Mouse (Mus musculus) lung, postnatal 0 days (tissue): ENCODE results near the gene Pxk. TPM values are rescaled to one million over a fixed set of nuclear protein-coding genes. Genes with fewer than 3 reads are reported as not detected.

Experiments
- ATAC-seq: fragments of 200-750 bp; cut with Nextera tagmentation; 2 replicates; pipeline ENCODE4 v1.8.0; 2017; ENCODE audit warnings: moderate library complexity
- DNase-seq: peaks from one replicate; pipeline ENCODE4 v3.0.0-alpha.2; 2016; ENCODE audit warnings: low spot score
- H3K27ac ChIP-seq: fragments of 300-500 bp; sonication (generic); 2 replicates; pipeline ENCODE4 v1.5.1; 2014; ENCODE audit warnings: antibody characterized with exemption, mild to moderate bottlenecking, low read length, mixed read lengths
- H3K27me3 ChIP-seq: fragments of 300-500 bp; sonication (generic); replicated peaks from 2 replicates; pipeline ENCODE4 v1.6.1; 2014; ENCODE audit warnings: low read length, mixed read lengths; ENCODE audit not compliant: insufficient read depth
- H3K36me3 ChIP-seq: fragments of 300-500 bp; sonication (generic); 2 replicates; pipeline ENCODE4 v1.6.1; 2014; ENCODE audit warnings: low read length, mixed read lengths; ENCODE audit not compliant: insufficient read depth
- H3K4me1 ChIP-seq: fragments of 300-500 bp; sonication (generic); 2 replicates; pipeline ENCODE4 v1.6.1; 2014; ENCODE audit warnings: antibody characterized with exemption, low read depth, low read length, mixed read lengths; ENCODE audit not compliant: insufficient read depth
- H3K4me2 ChIP-seq: fragments of 300-500 bp; sonication (generic); replicated peaks from 2 replicates; pipeline ENCODE4 v1.6.1; 2014; ENCODE audit warnings: low read depth, mild to moderate bottlenecking, low read length, moderate library complexity, mixed read lengths
- H3K4me3 ChIP-seq: fragments of 300-500 bp; sonication (generic); 2 replicates; pipeline ENCODE4 v1.5.1; 2014; ENCODE audit warnings: low read depth, low read length
- H3K9ac ChIP-seq: fragments of 300-500 bp; sonication (generic); replicated peaks from 2 replicates; pipeline ENCODE4 v1.6.1; 2014; ENCODE audit warnings: low read depth, mild to moderate bottlenecking
- H3K9me3 ChIP-seq: fragments of 300-500 bp; sonication (generic); 2 replicates; pipeline ENCODE4 v1.6.1; 2016; ENCODE audit warnings: low read length, mixed read lengths
- CTCF ChIP-seq: IDR thresholded peaks from 2 replicates; pipeline ENCODE4 v1.5.1; 2016; ENCODE audit warnings: antibody characterized with exemption, mild to moderate bottlenecking
- EP300 ChIP-seq: IDR thresholded peaks from 2 replicates; pipeline ENCODE4 v1.6.1; 2016; ENCODE audit warnings: antibody characterized with exemption, mild to moderate bottlenecking, control low read depth
- WGBS: fragments of 180-500 bp; shearing (Covaris S2); extraction: QIAGEN DNeasy Blood & Tissue Kit; methylation state at CpG from one replicate; pipeline ENCODE4 v1.1.7; 2014; 5-methylcytosine and 5-hydroxymethylcytosine counted together
- polyA plus RNA-seq: library from polyadenylated mRNA; unstranded; fragments of >200 nt; fragmentation: Nextera tagmentation; extraction: Ambion mirVana; gene quantifications from 2 replicates; pipeline ENCODE4 v1.2.1, GENCODE M21; 2015

Pxk gene
- polyA plus RNA-seq, 1 experiment from 2014 or later: 47.5 TPM

DNA sequence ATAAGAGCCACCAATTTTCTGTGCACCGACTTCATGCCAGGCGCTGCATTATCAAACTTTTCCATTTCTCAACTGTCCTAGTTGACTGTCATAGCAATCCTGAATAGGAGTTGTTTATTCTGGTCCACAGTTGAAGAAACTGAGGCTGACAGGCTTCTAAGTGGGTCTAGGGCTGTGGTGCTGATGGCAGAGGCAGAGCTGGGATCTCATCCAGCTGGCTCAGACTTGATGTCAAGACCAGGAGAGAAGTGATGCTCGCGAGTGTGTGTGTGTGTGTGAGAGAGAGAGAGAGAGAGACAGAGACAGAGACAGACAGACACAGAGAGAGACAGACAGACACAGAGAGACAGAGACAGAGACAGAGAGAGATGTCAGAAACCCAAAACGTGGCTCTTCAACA lies 102.8 kb downstream of the Pxk start:
- no peak overlapping the region for H3K4me2 ChIP-seq
- no peaks in the 10 kb centered on the region for H3K27me3 ChIP-seq
- H3K4me3 ChIP-seq: no peak overlapping the region
- H3K27ac ChIP-seq: no peak overlapping the region
- H3K9ac ChIP-seq: no peak overlapping the region
- H3K4me1 ChIP-seq: no peaks in the 10 kb centered on the region
- WGBS: 66% methylated on average over 5 of the region's 5 CpGs
- no peaks in the 10 kb centered on the region for H3K9me3 ChIP-seq
- no peak for TF ChIP-seq CTCF
- no peak for TF ChIP-seq EP300
- ATAC-seq (no peak), DNase-seq (no peak)
- no peaks in the 10 kb centered on the region for H3K36me3 ChIP-seq

DNA sequence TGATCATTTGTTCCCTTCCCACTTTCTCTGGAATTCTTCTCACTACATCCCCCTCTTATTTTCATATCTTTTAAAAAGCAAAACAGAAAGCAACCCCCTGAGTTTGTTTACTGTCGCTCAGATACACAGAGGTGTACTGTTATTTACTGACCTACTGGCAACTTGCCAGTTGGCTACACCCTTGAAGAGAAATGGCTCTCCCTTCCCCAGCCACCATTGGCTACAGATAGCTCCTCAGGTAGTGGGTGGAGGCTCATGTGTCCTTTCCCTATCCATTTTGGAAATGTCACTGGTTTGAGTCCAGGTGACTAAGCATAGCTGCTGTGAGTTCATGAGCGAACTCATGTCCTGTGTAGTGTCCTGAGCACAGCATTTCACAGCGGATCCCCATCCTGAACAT lies 103.7 kb downstream of the Pxk start:
- no peaks in the 10 kb centered on the region for H3K9me3 ChIP-seq
- WGBS: 75% methylated on average over 3 of the region's 3 CpGs

DNA sequence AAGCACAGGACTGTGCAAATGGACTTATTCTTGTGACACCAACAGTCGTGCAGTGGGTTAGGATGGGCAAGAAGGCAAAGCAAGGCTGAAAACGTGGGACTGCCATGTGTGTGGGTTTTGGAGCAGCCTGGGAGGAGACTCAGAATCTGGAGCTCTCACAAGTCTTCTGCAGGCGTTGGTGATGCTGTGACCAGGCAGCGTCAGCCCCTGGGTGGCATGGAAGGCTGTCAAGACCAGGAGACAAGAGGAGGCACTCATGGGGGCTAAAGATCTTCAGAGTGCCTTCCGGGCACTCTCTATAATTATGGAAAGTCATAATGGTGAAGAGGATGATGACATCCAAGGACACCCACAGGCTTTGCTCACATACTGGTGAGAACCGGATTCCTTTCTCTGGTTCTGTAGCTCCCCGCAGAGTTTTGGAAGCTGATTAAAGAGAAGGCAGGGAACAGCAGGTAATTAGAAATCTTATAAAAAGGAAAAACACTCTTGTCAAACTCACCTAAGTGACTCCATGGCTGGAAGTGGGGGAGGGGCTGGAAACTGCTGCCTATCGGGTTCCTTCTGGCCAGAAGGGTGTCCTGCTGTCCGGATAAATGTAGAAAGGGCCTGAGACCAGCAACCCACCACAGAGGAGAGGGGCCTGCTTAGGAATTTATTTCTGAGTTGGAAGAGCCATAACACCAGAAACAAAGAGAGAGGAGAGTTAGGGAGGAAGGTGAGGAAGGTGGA lies 108.3 kb downstream of the Pxk start:
- no peak overlapping the region for H3K4me3 ChIP-seq
- H3K9me3 ChIP-seq: no peaks in the 10 kb centered on the region
- WGBS: 45% methylated on average over 9 of the region's 9 CpGs
- H3K9ac ChIP-seq: no peak overlapping the region
- no peak overlapping the region for H3K27ac ChIP-seq
- no peak overlapping the region for H3K4me2 ChIP-seq
- DNase-seq (no peak), ATAC-seq (no peak)
- no peak for TF ChIP-seq CTCF
- no peak for TF ChIP-seq EP300
- H3K27me3 ChIP-seq: no peaks in the 10 kb centered on the region
- H3K4me1 ChIP-seq: no peaks in the 10 kb centered on the region
- no peaks in the 10 kb centered on the region for H3K36me3 ChIP-seq

More for the DNA sequence above, 103.7 kb downstream of the Pxk start:
- no peak overlapping the region for H3K27ac ChIP-seq
- H3K4me1 ChIP-seq: no peaks in the 10 kb centered on the region
- no peaks in the 10 kb centered on the region for H3K36me3 ChIP-seq
- H3K27me3 ChIP-seq: no peaks in the 10 kb centered on the region
- ATAC-seq (no peak), DNase-seq (no peak)
- no peak overlapping the region for H3K4me3 ChIP-seq
- no peak overlapping the region for H3K4me2 ChIP-seq
- H3K9ac ChIP-seq: no peak overlapping the region
- no peak for TF ChIP-seq CTCF
- TF ChIP-seq EP300: no peak

DNA sequence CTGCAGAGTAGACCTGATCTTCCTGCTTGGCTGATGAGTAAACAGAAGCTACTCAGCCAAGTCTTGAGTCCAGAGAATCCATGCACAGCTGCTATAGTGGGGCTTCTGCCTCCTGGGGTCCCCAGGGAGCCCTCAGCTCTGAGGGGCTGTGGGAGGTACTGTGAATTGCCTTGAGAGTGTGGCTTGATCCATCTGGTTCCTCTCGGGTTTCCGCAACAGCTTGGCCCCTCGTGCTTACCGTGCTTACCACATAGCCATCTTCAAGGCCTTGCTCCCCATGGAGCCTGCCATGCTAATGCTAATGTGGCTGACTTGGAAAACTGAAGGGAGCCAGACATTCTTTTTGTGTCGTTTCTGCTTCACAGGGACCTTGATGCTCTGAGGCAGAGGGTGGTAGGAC lies 109.1 kb downstream of the Pxk start:
- Histone ChIP-seq H3K27ac (no peak overlapping the region), H3K9ac (no peak overlapping the region), H3K9me3 (no peaks in the 10 kb centered on the region), H3K4me3 (no peak overlapping the region), H3K4me2 (no peak overlapping the region), H3K4me1 (no peaks in the 10 kb centered on the region), H3K27me3 (no peaks in the 10 kb centered on the region), H3K36me3 (no peaks in the 10 kb centered on the region)
- 38% methylated on average over 5 of the region's 5 CpGs for WGBS
- ATAC-seq (no peak), DNase-seq (no peak)
- TF ChIP-seq CTCF (no peak), EP300 (no peak)

DNA sequence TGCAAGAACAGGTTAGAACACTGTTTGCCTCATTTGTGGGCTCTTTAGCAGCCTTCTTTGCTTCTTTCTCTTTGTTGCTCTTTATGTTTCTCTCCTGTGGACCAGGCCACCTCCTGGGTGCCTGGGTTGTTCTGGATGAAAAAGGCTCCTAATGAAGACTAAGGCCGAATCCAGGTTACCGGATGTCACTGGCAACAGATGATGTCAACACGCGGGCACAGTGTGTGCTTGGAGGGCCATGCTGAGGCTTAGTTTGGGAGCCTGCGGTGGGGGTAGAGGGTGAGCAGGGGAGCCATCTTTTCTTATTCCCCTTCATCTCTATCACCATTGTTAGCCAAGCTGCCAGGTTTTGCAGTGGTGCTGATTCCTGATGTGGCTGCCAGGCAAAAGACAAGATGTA lies 109.5 kb downstream of the Pxk start:
- DNase-seq (no peak), ATAC-seq (no peak)
- no peak overlapping the region for H3K4me3 ChIP-seq
- no peak overlapping the region for H3K4me2 ChIP-seq
- H3K27ac ChIP-seq: no peak overlapping the region
- no peaks in the 10 kb centered on the region for H3K9me3 ChIP-seq
- H3K36me3 ChIP-seq: no peaks in the 10 kb centered on the region
- TF ChIP-seq EP300: no peak
- TF ChIP-seq CTCF: no peak
- no peak overlapping the region for H3K9ac ChIP-seq
- WGBS: 87% methylated on average over 5 of the region's 5 CpGs
- no peaks in the 10 kb centered on the region for H3K27me3 ChIP-seq
- H3K4me1 ChIP-seq: no peaks in the 10 kb centered on the region

DNA sequence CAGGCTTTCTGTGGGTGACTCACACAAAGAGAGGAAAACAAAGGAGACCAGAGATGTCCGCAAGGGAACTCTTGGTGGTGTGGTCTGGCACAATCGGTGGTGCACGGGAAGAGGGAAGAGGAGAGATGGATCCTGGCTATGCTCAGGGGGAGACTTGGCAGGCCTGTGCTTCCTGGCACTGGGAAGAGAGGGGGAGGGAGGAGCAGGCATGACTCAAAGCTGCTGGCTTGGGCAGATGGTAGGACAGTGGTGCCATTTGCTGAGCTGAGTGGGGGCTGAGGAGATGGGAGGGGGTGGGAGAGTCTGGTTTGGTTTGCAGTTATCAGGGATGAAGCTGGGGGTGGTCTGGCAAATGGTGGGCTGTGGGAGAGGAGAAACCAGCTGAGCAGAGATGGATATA lies 110.9 kb downstream of the Pxk start:
- Histone ChIP-seq H3K9ac (no peak overlapping the region), H3K4me2 (no peak overlapping the region), H3K9me3 (no peaks in the 10 kb centered on the region), H3K4me1 (no peaks in the 10 kb centered on the region), H3K4me3 (no peak overlapping the region), H3K27me3 (no peaks in the 10 kb centered on the region), H3K27ac (no peak overlapping the region), H3K36me3 (no peaks in the 10 kb centered on the region)
- no peak for ATAC-seq
- WGBS: 55% methylated on average over 3 of the region's 3 CpGs
- no peak for DNase-seq
- TF ChIP-seq CTCF: no peak
- TF ChIP-seq EP300: no peak
